Mouse (Mus musculus): Measurements from ENCODE around the gene Actrt3.
"Not testable (repeated sequence)": the region's sequence is repeated elsewhere in the genome, so short reads cannot be mapped to it uniquely, and the experiment has no call there.

Gene Actrt3

GRCm38 (mm10) chr3:30573549-30573948 is 26.2 kb downstream of the Actrt3 start:
- DNase-seq (ENCODE audit: low spot score in 2 of 2): no peak

- DNase-seq (ENCODE audit: low spot score in 2 of 2): not testable (repeated sequence)
Observed at GRCm38 (mm10) chr3:30566333-30566732, 33.4 kb downstream of the Actrt3 start.

GRCm38 (mm10) chr3:30560677-30561314 is 38.9 kb downstream of the Actrt3 start:
- no peak for DNase-seq (ENCODE audit: low spot score in 2 of 2)

GRCm38 (mm10) chr3:30553741-30554140 is 46.0 kb downstream of the Actrt3 start:
- no peak for DNase-seq (ENCODE audit: low spot score in 2 of 2)

GRCm38 (mm10) chr3:30550218-30550617 is 49.5 kb downstream of the Actrt3 start:
- DNase-seq (ENCODE audit: low spot score in 2 of 2): no peak

- no peak for DNase-seq (ENCODE audit: low spot score in 2 of 2)
Observed at GRCm38 (mm10) chr3:30548928-30549327, 50.8 kb downstream of the Actrt3 start.

GRCm38 (mm10) chr3:30547908-30548307 is 51.8 kb downstream of the Actrt3 start, which contains the start of gene Mecom:
Gene Mecom (minus strand): TSS chr3:30548008.
- DNase-seq (ENCODE audit: low spot score in 2 of 2): no peak
